Mouse (Mus musculus) midbrain, embryonic 12.5 days (tissue): Measurements from ENCODE around the gene Gm5142. TPM values are rescaled to one million over a fixed set of nuclear protein-coding genes. Genes with fewer than 3 reads are reported as not detected.

Experiments used
- ATAC-seq: fragments of 200-750 bp; cut with Nextera tagmentation; 2 replicates; pipeline ENCODE4 v1.8.0; 2017; ENCODE audit warnings: low read depth, moderate TSS enrichment, moderate library complexity; ENCODE audit not compliant: low FRiP score
- H3K27ac ChIP-seq: fragments of 300-500 bp; sonication (generic); replicated peaks from 2 replicates; pipeline ENCODE4 v1.5.1; 2016; ENCODE audit warnings: mild to moderate bottlenecking
- H3K27me3 ChIP-seq: fragments of 300-500 bp; sonication (generic); 2 replicates; pipeline ENCODE4 v1.6.1; 2016; ENCODE audit warnings: mild to moderate bottlenecking
- H3K36me3 ChIP-seq: fragments of 300-500 bp; sonication (generic); 2 replicates; pipeline ENCODE4 v1.6.1; 2016
- H3K4me1 ChIP-seq: fragments of 300-500 bp; sonication (generic); 2 replicates; pipeline ENCODE4 v1.6.1; 2016
- H3K4me2 ChIP-seq: fragments of 300-500 bp; sonication (generic); replicated peaks from 2 replicates; pipeline ENCODE4 v1.6.1; 2016; ENCODE audit warnings: mild to moderate bottlenecking, moderate library complexity
- H3K4me3 ChIP-seq: fragments of 300-500 bp; sonication (generic); 2 replicates; pipeline ENCODE4 v1.5.1; 2016; ENCODE audit warnings: mild to moderate bottlenecking
- H3K9ac ChIP-seq: fragments of 300-500 bp; sonication (generic); replicated peaks from 2 replicates; pipeline ENCODE4 v1.6.1; 2016; ENCODE audit warnings: mild to moderate bottlenecking, moderate library complexity
- H3K9me3 ChIP-seq: fragments of 300-500 bp; sonication (generic); 2 replicates; pipeline ENCODE4 v1.6.1; 2016; ENCODE audit warnings: mild to moderate bottlenecking
- WGBS: fragments of 180-500 bp; shearing (Covaris S2); methylation state at CpG from one replicate; pipeline ENCODE4 v1.1.7; 2016; 5-methylcytosine and 5-hydroxymethylcytosine counted together
- polyA plus RNA-seq: library from polyadenylated mRNA; unstranded; fragments of >200 nt; fragmentation: Nextera tagmentation; extraction: Ambion mirVana; gene quantifications from 2 replicates; pipeline ENCODE4 v1.2.1, GENCODE M21; 2016

The Gm5142 gene
- polyA plus RNA-seq, 1 experiment from 2014 or later, result not detected

GRCm38 (mm10) chr14:59157016-59157698, 21.4 kb downstream of the Gm5142 start:
- no peak overlapping the region for H3K27ac ChIP-seq
- H3K4me1 ChIP-seq, result no peaks in the 10 kb centered on the region
- no peak overlapping the region for H3K4me2 ChIP-seq
- no peak for ATAC-seq
- no peak overlapping the region for H3K4me3 ChIP-seq
- 78% methylated on average over 3 of the region's 3 CpGs for WGBS
- H3K9me3 ChIP-seq, result no peaks in the 10 kb centered on the region
- no peaks in the 10 kb centered on the region for H3K27me3 ChIP-seq
- H3K36me3 ChIP-seq, result no peaks in the 10 kb centered on the region
- H3K9ac ChIP-seq, result no peak overlapping the region

DNA sequence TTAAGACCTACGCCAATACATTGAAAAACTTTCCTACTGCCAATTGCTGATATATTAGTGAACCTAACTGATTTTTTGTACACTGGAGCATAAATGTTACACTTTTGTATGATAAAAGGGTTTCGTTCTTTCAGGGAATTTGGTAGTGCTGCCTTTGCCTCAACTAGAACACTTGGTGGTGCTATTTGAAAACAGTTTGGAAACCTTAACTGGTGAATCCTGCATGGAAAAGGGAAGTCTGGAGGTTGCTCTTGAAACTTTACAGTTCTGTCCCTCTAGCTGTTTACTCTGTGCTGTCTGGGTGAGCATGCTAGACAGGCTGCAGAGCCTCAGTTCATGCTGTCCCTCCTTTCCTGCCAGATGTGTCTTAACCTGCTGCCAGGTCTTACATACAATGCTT, 23.0 kb downstream of the Gm5142 start:
- H3K4me2 ChIP-seq, result no peak overlapping the region
- WGBS, result 77% methylated on average over 2 of the region's 2 CpGs
- no peaks in the 10 kb centered on the region for H3K36me3 ChIP-seq
- H3K4me3 ChIP-seq, result no peak overlapping the region
- H3K9me3 ChIP-seq, result no peaks in the 10 kb centered on the region
- no peak for ATAC-seq
- H3K4me1 ChIP-seq, result no peaks in the 10 kb centered on the region
- H3K27me3 ChIP-seq, result no peaks in the 10 kb centered on the region
- no peak overlapping the region for H3K9ac ChIP-seq
- no peak overlapping the region for H3K27ac ChIP-seq

DNA sequence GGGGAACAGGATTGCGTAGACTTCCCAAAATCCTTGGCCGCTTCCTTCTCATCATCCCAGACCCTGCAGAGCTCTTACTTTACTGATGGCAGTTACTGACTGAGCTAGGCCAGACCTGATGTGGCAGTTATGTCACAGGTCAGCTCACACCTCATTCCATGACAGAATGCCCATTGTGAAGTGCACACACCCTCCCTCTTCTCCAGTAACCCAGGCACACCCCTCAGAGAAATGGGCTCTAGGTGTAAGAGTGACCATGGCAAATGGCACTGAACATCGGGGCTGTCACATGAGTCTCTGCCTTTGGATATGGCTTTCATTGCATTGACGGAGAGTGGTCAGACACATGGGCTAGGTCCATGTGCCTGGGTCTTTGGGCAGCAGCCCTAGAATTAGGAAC, 35.8 kb downstream of the Gm5142 start, which contains the start of gene 1700129C05Rik:
Gene 1700129C05Rik, minus strand, starts transcription at position 101 of the 400 bp plus-strand sequence.
- Histone ChIP-seq H3K9ac (no peak within 1 kb of the TSS), H3K27me3 (no peaks in the 10 kb centered on the region), H3K27ac (no peak within 1 kb of the TSS), H3K4me3 (no peak within 1 kb of the TSS), H3K36me3 (no peaks in the 10 kb centered on the region), H3K4me2 (no peak within 1 kb of the TSS), H3K4me1 (no peaks in the 10 kb centered on the region), H3K9me3 (no peaks in the 10 kb centered on the region)
- WGBS, result 96% methylated on average over 4 of the region's 4 CpGs
- no peak for ATAC-seq

- no peak overlapping the region for H3K9ac ChIP-seq
- no peak for ATAC-seq
- 8% methylated on average over 2 of the region's 2 CpGs for WGBS
These were observed 64.3 kb downstream of the Gm5142 start for GRCm38 (mm10) chr14:59114281-59114680.

More at GRCm38 (mm10) chr14:59114281-59114680, 64.3 kb downstream of the Gm5142 start:
- H3K27me3 ChIP-seq, result no peaks in the 10 kb centered on the region
- no peak overlapping the region for H3K4me2 ChIP-seq
- H3K36me3 ChIP-seq, result no peaks in the 10 kb centered on the region
- no peaks in the 10 kb centered on the region for H3K9me3 ChIP-seq
- no peak overlapping the region for H3K27ac ChIP-seq
- no peaks in the 10 kb centered on the region for H3K4me1 ChIP-seq
- H3K4me3 ChIP-seq, result no peak overlapping the region

Other genes with a start within 250 kb of the Gm5142 start
- not detected in 2 replicates for gene 1700129C05Rik, start 35.9 kb downstream of the Gm5142 start, polyA plus RNA-seq
- gene Rcbtb1, start 22.5 kb upstream of the Gm5142 start, polyA plus RNA-seq, result 121 and 122 TPM in 2 replicates
- gene Gm6904, start 81.5 kb upstream of the Gm5142 start, polyA plus RNA-seq, result not detected in 2 replicates
- gene Phf11a, start 118.8 kb upstream of the Gm5142 start, polyA plus RNA-seq, result not detected in 2 replicates
- gene Phf11b, start 162.6 kb upstream of the Gm5142 start, polyA plus RNA-seq, result 0.22 and 0.39 TPM in 2 replicates
- 0.19 and 0.29 TPM in 2 replicates for gene Phf11d, start 186.7 kb upstream of the Gm5142 start, polyA plus RNA-seq
- 0.46 and 0.65 TPM in 2 replicates for gene Phf11c, start 216.6 kb upstream of the Gm5142 start, polyA plus RNA-seq